Mouse (Mus musculus) lung, adult 2 months (tissue): ENCODE results near the gene Mefv.

Source experiments
- CTCF ChIP-seq: fragments of 200-500 bp; IDR thresholded peaks from 2 replicates; pipeline ENCODE4 v1.5.1; 2011; ENCODE audit warnings: mild to moderate bottlenecking, low read length, control low read depth; ENCODE audit not compliant: insufficient read depth
- POLR2A ChIP-seq: fragments of 200-500 bp; IDR thresholded peaks from 2 replicates; pipeline ENCODE4 v1.6.1; 2011; ENCODE audit warnings: low read depth, mild to moderate bottlenecking, control low read depth, low read length, borderline replicate concordance; ENCODE audit errors: extremely low read depth

GRCm38 (mm10) chr16:3699281-3699680 lies 18.6 kb downstream of the Mefv start:
- no peak for TF ChIP-seq POLR2A
- no peak for TF ChIP-seq CTCF
